ENCODE assay signal across 1 mouse cellular context in genomic region chr15:77842047-77842843, GRCm38 (mm10).
TF ChIP-seq lines count a peak whose summit lies in the region.

TSS of gene Myh9 (minus strand) at chr15:77842175.

TF ChIP-seq in CH12.LX, 34 proteins besides CTCF, POLR2A, EP300 and RAD21 (continued from another document):
- TF ChIP-seq USF1 (IDR thresholded peaks at IDR 0.05; ENCODE audit: low read depth, low read length), result no peak
- peak; percentile 69; the same call in 1 of the 2 replicates for TF ChIP-seq SIN3A (IDR thresholded peaks at IDR 0.05; ENCODE audit: low read length)
- TF ChIP-seq CHD1 (IDR thresholded peaks at IDR 0.05; ENCODE audit: low read depth, low read length), result no peak
- no peak for TF ChIP-seq USF2 (conservative IDR thresholded peaks at IDR 0.05; ENCODE audit: low read depth, low read length)
- TF ChIP-seq IRF4 (IDR thresholded peaks at IDR 0.05; ENCODE audit: low read depth, low read length), result no peak
- TF ChIP-seq RCOR1 (conservative IDR thresholded peaks at IDR 0.05; ENCODE audit: low read depth, low read length), result peak; percentile 52; the same call in 1 of the 2 replicates
- TF ChIP-seq SMC3 (IDR thresholded peaks at IDR 0.05; ENCODE audit: low read depth, low read length), result peak; percentile 24; the same call in 1 of the 2 replicates
- peak; percentile 53 for TF ChIP-seq ZMIZ1 (IDR thresholded peaks at IDR 0.05; ENCODE audit: low read depth, low read length)
- no peak for TF ChIP-seq GABPA (IDR thresholded peaks at IDR 0.05; ENCODE audit: insufficient replicate concordance, low read depth, low read length)
- no peak for TF ChIP-seq ZNF384 (IDR thresholded peaks at IDR 0.05; ENCODE audit: low read depth, low read length)
- TF ChIP-seq JUND (conservative IDR thresholded peaks at IDR 0.05; ENCODE audit: low read depth, low read length), result no peak
- TF ChIP-seq MAZ (IDR thresholded peaks at IDR 0.05; ENCODE audit: low read depth, low read length), result peak; percentile 78
